Mouse (Mus musculus): ENCODE data around the gene Rab11fip5. TPM values are rescaled to one million over a fixed set of nuclear protein-coding genes. Genes with fewer than 3 reads are reported as not detected.
A peak's percentile ranks its signal among the peaks of the same experiment; 100 is the strongest.

Rab11fip5 gene
- total RNA-seq (2021), result 10 to 100 TPM; 39.4 to 41.1 TPM
- long read RNA-seq, experiment 1, full-length matches to known transcripts, result 27 of 34 reads
- long read RNA-seq, experiment 1, partial matches to known transcripts, result 3 of 34 reads
- long read RNA-seq, experiment 1, other reads (novel, unspliced or antisense), result 4 of 34 reads
- long read RNA-seq, experiment 2, full-length matches to known transcripts, result 49 of 78 reads
- long read RNA-seq, experiment 2, partial matches to known transcripts, result 14 of 78 reads
- long read RNA-seq, experiment 2, other reads (novel, unspliced or antisense), result 15 of 78 reads

GRCm38 (mm10) chr6:85373951-85374733, at the start of gene Rab11fip5:
Rab11fip5 (minus strand) TSS chr6:85374634.
- DNase-seq (ENCODE audit: low spot score in 2 of 2), result no peak

- DNase-seq (ENCODE audit: low spot score in 2 of 2), result no peak
Measured at GRCm38 (mm10) chr6:85423836-85424379, 49.5 kb upstream of the Rab11fip5 start, which contains the start of gene Noto. Noto (plus strand) TSS chr6:85423886.

- no peak for DNase-seq (ENCODE audit: low spot score in 2 of 2)
Measured at GRCm38 (mm10) chr6:85419150-85419549, 44.7 kb upstream of the Rab11fip5 start.

GRCm38 (mm10) chr6:85415829-85416228, 41.4 kb upstream of the Rab11fip5 start:
- DNase-seq (ENCODE audit: low spot score in 2 of 2), result no peak

GRCm38 (mm10) chr6:85410771-85411273, 36.4 kb upstream of the Rab11fip5 start:
- DNase-seq (ENCODE audit: low spot score in 2 of 2), result peak in 1 of 2 experiments; percentile 34

GRCm38 (mm10) chr6:85409003-85409402, 34.6 kb upstream of the Rab11fip5 start:
- no peak for DNase-seq (ENCODE audit: low spot score in 2 of 2)

- no peak for DNase-seq (ENCODE audit: low spot score in 2 of 2)
Measured at GRCm38 (mm10) chr6:85403039-85403438, 28.6 kb upstream of the Rab11fip5 start.

- no peak for DNase-seq (ENCODE audit: low spot score in 2 of 2)
Measured at GRCm38 (mm10) chr6:85402613-85403012, 28.2 kb upstream of the Rab11fip5 start.

- no peak for DNase-seq (ENCODE audit: low spot score in 2 of 2)
Measured at GRCm38 (mm10) chr6:85399715-85400114, 25.3 kb upstream of the Rab11fip5 start.

- DNase-seq (ENCODE audit: low spot score in 2 of 2), result no peak
Measured at GRCm38 (mm10) chr6:85397165-85397564, 22.7 kb upstream of the Rab11fip5 start.

GRCm38 (mm10) chr6:85395360-85395759, 20.9 kb upstream of the Rab11fip5 start:
- no peak for DNase-seq (ENCODE audit: low spot score in 2 of 2)

- no peak for DNase-seq (ENCODE audit: low spot score in 2 of 2)
Measured at GRCm38 (mm10) chr6:85391803-85392202, 17.4 kb upstream of the Rab11fip5 start.

- no peak for DNase-seq (ENCODE audit: low spot score in 2 of 2)
Measured at GRCm38 (mm10) chr6:85388608-85389007, 14.2 kb upstream of the Rab11fip5 start.

- DNase-seq (ENCODE audit: low spot score in 2 of 2), result no peak
Measured at GRCm38 (mm10) chr6:85382791-85383190, 8.4 kb upstream of the Rab11fip5 start.

- no peak for DNase-seq (ENCODE audit: low spot score in 2 of 2)
Measured at GRCm38 (mm10) chr6:85381648-85382020, 7.2 kb upstream of the Rab11fip5 start.

- no peak for DNase-seq (ENCODE audit: low spot score in 2 of 2)
Measured at GRCm38 (mm10) chr6:85380901-85381647, 6.6 kb upstream of the Rab11fip5 start.

- peak; percentile 55 to 65 for DNase-seq (ENCODE audit: low spot score in 2 of 2)
Measured at GRCm38 (mm10) chr6:85380201-85380900, 5.9 kb upstream of the Rab11fip5 start.

- DNase-seq (ENCODE audit: low spot score in 2 of 2), result no peak
Measured at GRCm38 (mm10) chr6:85378629-85379028, 4.2 kb upstream of the Rab11fip5 start.

GRCm38 (mm10) chr6:85377876-85378275, 3.4 kb upstream of the Rab11fip5 start:
- DNase-seq (ENCODE audit: low spot score in 2 of 2), result no peak

- no peak for DNase-seq (ENCODE audit: low spot score in 2 of 2)
Measured at GRCm38 (mm10) chr6:85377066-85377734, 2.8 kb upstream of the Rab11fip5 start.

Data from adrenal gland, postnatal 4 days (tissue).